Mouse (Mus musculus) erythroblast, embryonic 14.5 days (primary cell): ENCODE data around the gene Eomes. TPM values are rescaled to one million over a fixed set of nuclear protein-coding genes. Genes with fewer than 3 reads are reported as not detected.

Experiments used
- H3K27me3 ChIP-seq: 2 replicates; pipeline ENCODE4 v1.6.1; 2012; ENCODE audit warnings: inconsistent platforms; ENCODE audit not compliant: control insufficient read depth
- H3K36me3 ChIP-seq: 2 replicates; pipeline ENCODE4 v1.6.1; 2012; ENCODE audit warnings: mild to moderate bottlenecking, inconsistent platforms; ENCODE audit not compliant: control insufficient read depth
- H3K4me1 ChIP-seq: 2 replicates; pipeline ENCODE4 v1.6.1; 2012; ENCODE audit warnings: inconsistent platforms; ENCODE audit not compliant: control insufficient read depth
- H3K4me3 ChIP-seq: replicated peaks from 2 replicates; pipeline ENCODE3; 2012; ENCODE audit warnings: moderate library complexity, mild to moderate bottlenecking, inconsistent platforms
- H3K9me3 ChIP-seq: 2 replicates; pipeline ENCODE4 v1.6.1; 2012; ENCODE audit warnings: low read length, inconsistent platforms, mixed read lengths; ENCODE audit not compliant: control insufficient read depth
- GATA1 ChIP-seq: IDR thresholded peaks from 2 replicates; pipeline ENCODE4 v1.6.1; 2012; ENCODE audit warnings: low read length, inconsistent platforms, mixed read lengths
- TAL1 ChIP-seq: IDR thresholded peaks from 3 replicates; pipeline ENCODE4 v1.6.1; 2012; ENCODE audit warnings: low read length, inconsistent platforms, mixed read lengths
- polyA plus RNA-seq: library from polyadenylated mRNA; stranded (reverse); fragments of >175 nt; gene quantifications from 2 replicates; pipeline ENCODE4 v1.2.3, GENCODE M21; 2012

Gene Eomes
- polyA plus RNA-seq, 1 experiment: not detected

GRCm38 (mm10) chr9:118482210-118482609 lies 4.2 kb downstream of the Eomes start:
- TF ChIP-seq TAL1: no peak
- no peak for TF ChIP-seq GATA1
- Histone ChIP-seq H3K4me3 (no peak overlapping the region), H3K27me3 (peaks cover 93% of the 10 kb centered on the region), H3K9me3 (no peaks in the 10 kb centered on the region; the same call in 1 of the 2 replicates), H3K4me1 (no peaks in the 10 kb centered on the region), H3K36me3 (no peaks in the 10 kb centered on the region)

GRCm38 (mm10) chr9:118486361-118487095 lies 8.5 kb downstream of the Eomes start:
- Histone ChIP-seq H3K36me3 (no peaks in the 10 kb centered on the region), H3K4me1 (no peaks in the 10 kb centered on the region), H3K27me3 (peaks cover 90% of the 10 kb centered on the region), H3K4me3 (no peak overlapping the region), H3K9me3 (no peaks in the 10 kb centered on the region; the same call in 1 of the 2 replicates)
- no peak for TF ChIP-seq GATA1
- TF ChIP-seq TAL1: no peak

DNA sequence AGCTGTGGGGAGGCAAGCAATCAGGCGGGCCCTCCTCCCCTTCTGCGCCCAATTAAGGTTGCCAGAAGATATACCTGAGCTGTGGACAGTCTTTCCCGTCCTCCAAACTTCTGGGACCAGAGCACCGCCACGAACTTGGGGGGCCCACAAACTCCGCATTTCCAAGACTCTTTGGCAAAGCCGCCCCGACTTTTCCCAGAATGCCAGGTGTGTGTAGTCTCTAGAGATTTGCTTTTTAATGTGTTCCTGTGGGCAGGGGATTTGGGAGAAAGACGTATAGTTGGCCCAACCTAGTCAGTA lies 9.0 kb downstream of the Eomes start:
- no peaks in the 10 kb centered on the region for H3K36me3 ChIP-seq
- H3K9me3 ChIP-seq: no peaks in the 10 kb centered on the region; the same call in 1 of the 2 replicates
- H3K4me3 ChIP-seq: no peak overlapping the region
- peaks cover 90% of the 10 kb centered on the region for H3K27me3 ChIP-seq
- H3K4me1 ChIP-seq: no peaks in the 10 kb centered on the region
- no peak for TF ChIP-seq GATA1
- TF ChIP-seq TAL1: no peak

DNA sequence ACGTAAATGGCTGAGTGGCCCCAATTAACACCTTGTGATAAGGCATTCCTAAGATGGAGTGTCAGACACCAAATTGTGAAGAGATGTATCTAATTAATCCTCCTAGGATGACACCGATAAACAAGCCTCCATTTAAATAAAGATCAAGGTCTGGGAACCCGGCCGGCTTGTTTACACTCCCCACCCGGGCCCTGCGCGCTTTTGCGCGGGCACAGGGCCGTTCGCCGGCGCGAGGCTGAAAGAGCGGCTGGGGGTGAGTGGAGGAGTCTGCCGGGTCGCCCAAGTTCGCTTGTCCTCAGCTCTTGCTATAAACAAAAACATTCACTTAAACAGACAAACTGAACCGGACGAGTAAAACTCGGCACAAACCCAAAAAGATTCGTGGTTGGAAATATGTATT lies 9.6 kb downstream of the Eomes start:
- no peaks in the 10 kb centered on the region for H3K36me3 ChIP-seq
- no peak for TF ChIP-seq GATA1
- TF ChIP-seq TAL1: no peak
- H3K27me3 ChIP-seq: peaks cover 91% of the 10 kb centered on the region
- no peaks in the 10 kb centered on the region for H3K4me1 ChIP-seq
- H3K4me3 ChIP-seq: no peak overlapping the region
- H3K9me3 ChIP-seq: no peaks in the 10 kb centered on the region; the same call in 1 of the 2 replicates

DNA sequence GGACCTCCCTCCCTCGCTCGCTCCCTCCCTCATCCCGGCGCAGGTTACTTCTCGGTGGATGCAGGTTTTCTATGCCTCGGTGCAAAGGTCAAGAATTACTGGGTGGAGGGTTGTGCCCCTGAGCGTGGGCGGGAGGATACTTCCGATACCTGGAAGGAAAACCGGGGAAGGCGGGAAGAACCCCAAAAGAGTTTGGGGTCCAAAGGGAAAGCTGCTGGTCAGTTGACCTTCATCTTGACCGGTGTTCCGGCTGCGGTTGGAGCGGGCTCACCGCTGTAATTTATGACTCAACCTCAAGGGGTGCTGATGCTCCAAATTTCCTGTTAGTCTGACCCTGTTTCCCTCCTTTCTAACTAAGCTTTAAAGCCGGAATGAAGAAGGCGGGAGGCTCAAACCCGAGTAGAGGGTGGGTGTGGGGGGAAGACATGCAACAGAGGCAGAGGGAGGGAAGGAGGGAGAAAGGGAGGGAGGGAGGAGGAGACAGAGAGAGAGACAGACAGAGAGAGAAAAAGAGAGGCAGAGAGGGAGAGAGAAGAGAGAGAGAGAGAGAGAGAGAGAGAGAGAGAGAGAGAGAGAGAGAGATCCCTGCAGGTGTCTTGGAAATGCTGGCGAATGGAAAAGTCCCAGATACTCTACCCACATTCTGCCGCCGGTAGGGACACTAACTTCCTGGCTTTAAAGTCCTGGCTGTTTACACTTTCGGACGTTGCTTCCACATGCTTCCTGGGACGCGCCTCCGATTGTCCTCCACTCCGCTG lies 10.3 kb downstream of the Eomes start:
- H3K9me3 ChIP-seq: no peaks in the 10 kb centered on the region; the same call in 1 of the 2 replicates
- no peaks in the 10 kb centered on the region for H3K36me3 ChIP-seq
- no peak overlapping the region for H3K4me3 ChIP-seq
- TF ChIP-seq GATA1: no peak
- TF ChIP-seq TAL1: no peak
- H3K27me3 ChIP-seq: peaks cover 87% of the 10 kb centered on the region
- no peaks in the 10 kb centered on the region for H3K4me1 ChIP-seq

DNA sequence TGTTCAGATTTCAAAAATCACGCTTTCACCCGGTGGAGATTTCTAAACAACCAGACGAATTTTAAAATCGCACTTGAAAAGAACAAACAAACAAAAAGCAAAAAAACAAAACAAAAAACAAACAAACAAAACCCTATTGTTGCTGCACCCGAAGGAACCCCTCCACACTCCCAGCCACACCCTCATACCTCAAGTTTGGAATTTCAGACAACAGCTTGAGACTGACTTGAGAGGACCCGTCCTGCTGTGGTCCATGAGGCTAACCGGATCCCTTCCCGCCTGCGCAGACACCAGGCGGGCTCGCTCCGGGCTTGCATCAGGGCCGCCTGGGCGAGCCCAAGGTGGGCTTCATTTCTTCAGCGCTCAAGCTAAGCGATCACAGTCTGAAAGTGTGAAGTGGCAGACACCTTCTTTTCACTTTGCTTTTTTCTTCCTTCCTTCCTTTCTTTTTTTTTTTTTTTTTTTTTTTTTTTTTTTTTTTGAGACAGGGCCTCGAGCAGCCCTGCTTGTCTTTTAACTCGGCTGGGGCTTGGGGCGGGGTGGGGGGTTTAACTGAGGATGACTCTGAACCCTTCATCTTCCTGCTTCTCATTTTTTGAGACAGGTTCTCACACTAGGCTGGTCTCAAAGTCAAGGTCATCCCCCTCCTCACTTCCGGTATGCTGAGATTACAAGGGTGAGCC lies 11.0 kb downstream of the Eomes start:
- H3K27me3 ChIP-seq: peaks cover 83% of the 10 kb centered on the region
- TF ChIP-seq TAL1: no peak
- no peak for TF ChIP-seq GATA1

GRCm38 (mm10) chr9:118489579-118490019 lies 11.6 kb downstream of the Eomes start:
- Histone ChIP-seq H3K27me3 (peaks cover 77% of the 10 kb centered on the region), H3K4me3 (no peak overlapping the region), H3K36me3 (no peaks in the 10 kb centered on the region), H3K9me3 (peaks cover 3% of the 10 kb centered on the region; the same call in 1 of the 2 replicates), H3K4me1 (no peaks in the 10 kb centered on the region)
- TF ChIP-seq GATA1 (no peak), TAL1 (no peak)

More for the DNA sequence above, 11.0 kb downstream of the Eomes start:
- Histone ChIP-seq H3K36me3 (no peaks in the 10 kb centered on the region), H3K4me1 (no peaks in the 10 kb centered on the region), H3K9me3 (no peaks in the 10 kb centered on the region; the same call in 1 of the 2 replicates), H3K4me3 (no peak overlapping the region)

- H3K4me1 ChIP-seq: peaks cover 8% of the 10 kb centered on the region
- TF ChIP-seq GATA1: no peak
- no peak for TF ChIP-seq TAL1
- H3K36me3 ChIP-seq: no peaks in the 10 kb centered on the region
- peaks cover 3% of the 10 kb centered on the region; the same call in 1 of the 2 replicates for H3K9me3 ChIP-seq
- no peak overlapping the region for H3K4me3 ChIP-seq
- H3K27me3 ChIP-seq: peaks cover 61% of the 10 kb centered on the region
Measured at GRCm38 (mm10) chr9:118491195-118491594, 13.2 kb downstream of the Eomes start.
